Mouse (Mus musculus): ENCODE measurements around the gene Cep104. TPM values are rescaled to one million over a fixed set of nuclear protein-coding genes. Genes with fewer than 3 reads are reported as not detected.

The Cep104 gene
- total RNA-seq (2021) = 10 to 100 TPM; 22.1 to 23.1 TPM
- long read RNA-seq, experiment 1, full-length matches to known transcripts = 6 of 16 reads
- long read RNA-seq, experiment 1, partial matches to known transcripts = 3 of 16 reads
- long read RNA-seq, experiment 1, other reads (novel, unspliced or antisense) = 7 of 16 reads
- long read RNA-seq, experiment 2, full-length matches to known transcripts = 11 of 29 reads
- long read RNA-seq, experiment 2, partial matches to known transcripts = 7 of 29 reads
- long read RNA-seq, experiment 2, other reads (novel, unspliced or antisense) = 11 of 29 reads

- peak; percentile 90 to 93 for DNase-seq (ENCODE audit: low spot score in 2 of 2)
These were observed at the start of gene Cep104, which contains the start of gene Dffb for GRCm38 (mm10) chr4:153974431-153975291. Gene Cep104 (plus strand): TSS chr4:153975194. Gene Dffb (minus strand): TSS chr4:153975126.

GRCm38 (mm10) chr4:153928772-153929299, 46.2 kb upstream of the Cep104 start:
- DNase-seq (ENCODE audit: low spot score in 2 of 2) = no peak

GRCm38 (mm10) chr4:153929425-153929824, 45.6 kb upstream of the Cep104 start:
- DNase-seq (ENCODE audit: low spot score in 2 of 2) = no peak

- no peak for DNase-seq (ENCODE audit: low spot score in 2 of 2)
These were observed 45.1 kb upstream of the Cep104 start for GRCm38 (mm10) chr4:153929921-153930320.

- no peak for DNase-seq (ENCODE audit: low spot score in 2 of 2)
These were observed 31.8 kb upstream of the Cep104 start for GRCm38 (mm10) chr4:153943243-153943642.

GRCm38 (mm10) chr4:153944261-153944660, 30.7 kb upstream of the Cep104 start:
- no peak for DNase-seq (ENCODE audit: low spot score in 2 of 2)

GRCm38 (mm10) chr4:153945741-153946140, 29.3 kb upstream of the Cep104 start:
- no peak for DNase-seq (ENCODE audit: low spot score in 2 of 2)

- DNase-seq (ENCODE audit: low spot score in 2 of 2) = no peak
These were observed 24.6 kb upstream of the Cep104 start for GRCm38 (mm10) chr4:153950372-153950771.

GRCm38 (mm10) chr4:153951150-153951549, 23.8 kb upstream of the Cep104 start:
- no peak for DNase-seq (ENCODE audit: low spot score in 2 of 2)

- no peak for DNase-seq (ENCODE audit: low spot score in 2 of 2)
These were observed 23.3 kb upstream of the Cep104 start for GRCm38 (mm10) chr4:153951692-153952091.

GRCm38 (mm10) chr4:153955651-153956050, 19.3 kb upstream of the Cep104 start:
- no peak for DNase-seq (ENCODE audit: low spot score in 2 of 2)

GRCm38 (mm10) chr4:153956569-153957405, 18.2 kb upstream of the Cep104 start, which contains the start of gene A430005L14Rik:
Gene A430005L14Rik (plus strand): TSS chr4:153957237.
- peak; percentile 89 to 91 for DNase-seq (ENCODE audit: low spot score in 2 of 2)

GRCm38 (mm10) chr4:153957444-153958250, 17.3 kb upstream of the Cep104 start:
- DNase-seq (ENCODE audit: low spot score in 2 of 2) = no peak

GRCm38 (mm10) chr4:153962631-153963030, 12.4 kb upstream of the Cep104 start:
- DNase-seq (ENCODE audit: low spot score in 2 of 2) = no peak

- DNase-seq (ENCODE audit: low spot score in 2 of 2) = no peak
These were observed 8.3 kb upstream of the Cep104 start for GRCm38 (mm10) chr4:153966651-153967050.

- no peak for DNase-seq (ENCODE audit: low spot score in 2 of 2)
These were observed 7.4 kb upstream of the Cep104 start for GRCm38 (mm10) chr4:153967556-153967955.

GRCm38 (mm10) chr4:153968063-153968462, 6.9 kb upstream of the Cep104 start:
- no peak for DNase-seq (ENCODE audit: low spot score in 2 of 2)

GRCm38 (mm10) chr4:153975292-153975662, 283 bp downstream of the Cep104 start:
- no peak for DNase-seq (ENCODE audit: low spot score in 2 of 2)

GRCm38 (mm10) chr4:153975768-153976167, 774 bp downstream of the Cep104 start:
- DNase-seq (ENCODE audit: low spot score in 2 of 2) = no peak

GRCm38 (mm10) chr4:153979243-153979642, 4.2 kb downstream of the Cep104 start:
- DNase-seq (ENCODE audit: low spot score in 2 of 2) = no peak
